Mouse (Mus musculus): ENCODE measurements at regions not wholly inside any gene's neighbourhood (a gene's known extent, or its start where the extent isn't known, plus 50 kb on each side); places are given as distances from the start of the nearest gene placed in this dataset.

- Histone ChIP-seq H3K27me3 (no peaks in the 10 kb centered on the region), H3K27ac (replicated peaks) (no peak overlapping the region), H3K9me3 (peaks cover 7% of the 10 kb centered on the region; the same call in 1 of the 2 replicates), H3K9ac (no peak overlapping the region), H3K36me3 (no peaks in the 10 kb centered on the region), H3K4me1 (replicated peaks) (no peaks in the 10 kb centered on the region), H3K4me3 (no peak overlapping the region), H3K4me2 (no peak overlapping the region)
- WGBS: 86% methylated on average over 3 of the region's 3 CpGs
- no peak for ATAC-seq (ENCODE audit: low read depth)
Measured at GRCm38 (mm10) chr2:171279319-171279718, 547.7 kb downstream of the Dok5 start.

DNA sequence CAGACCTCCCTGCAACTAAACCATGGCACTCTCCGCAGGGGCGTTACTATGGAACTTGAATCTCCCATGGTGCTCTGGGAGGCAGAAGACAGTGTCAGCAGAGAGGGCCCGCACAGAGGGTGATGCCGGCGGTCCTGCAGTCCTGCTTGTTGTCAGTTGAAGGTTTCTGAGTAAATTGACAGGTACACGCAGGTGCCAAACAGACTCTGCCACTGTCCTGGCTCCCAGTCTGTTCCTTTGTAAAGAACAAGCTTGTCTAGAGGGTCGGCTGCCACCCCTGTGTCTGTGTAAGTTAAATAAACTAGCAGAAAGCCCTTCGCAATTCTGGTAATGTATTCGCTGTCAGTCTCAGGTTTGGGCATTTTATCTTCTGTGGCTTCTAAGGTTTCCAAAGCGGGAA, 521.6 kb downstream of the Dok5 start:
- Histone ChIP-seq H3K27me3 (no peaks in the 10 kb centered on the region), H3K27ac (replicated peaks) (no peak overlapping the region), H3K9me3 (no peaks in the 10 kb centered on the region), H3K4me1 (replicated peaks) (no peaks in the 10 kb centered on the region), H3K4me2 (no peak overlapping the region), H3K36me3 (no peaks in the 10 kb centered on the region), H3K4me3 (no peak overlapping the region), H3K9ac (no peak overlapping the region)
- 71% methylated on average over 10 of the region's 10 CpGs for WGBS
- no peak for ATAC-seq (ENCODE audit: low read depth)

DNA sequence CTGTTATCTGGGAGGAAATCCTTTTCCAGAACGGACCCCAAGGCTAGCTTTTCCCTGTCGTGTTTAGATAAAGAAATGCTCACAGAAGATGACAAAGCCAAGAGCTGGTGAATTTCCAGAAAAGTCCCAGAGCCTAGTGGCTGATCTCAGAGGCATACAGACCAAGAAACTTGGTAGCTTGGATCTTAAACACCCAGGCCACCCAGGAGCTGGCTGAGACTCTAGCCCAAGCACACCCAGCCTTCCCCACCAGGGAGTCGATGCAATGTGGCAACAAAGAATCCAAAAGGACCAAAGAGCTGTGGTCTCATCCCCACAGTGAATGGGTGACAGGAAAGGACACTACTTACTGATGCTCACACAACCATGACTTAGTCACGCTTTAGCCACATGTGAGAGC, 513.8 kb downstream of the Dok5 start:
- WGBS: 78% methylated on average over 4 of the region's 4 CpGs

DNA sequence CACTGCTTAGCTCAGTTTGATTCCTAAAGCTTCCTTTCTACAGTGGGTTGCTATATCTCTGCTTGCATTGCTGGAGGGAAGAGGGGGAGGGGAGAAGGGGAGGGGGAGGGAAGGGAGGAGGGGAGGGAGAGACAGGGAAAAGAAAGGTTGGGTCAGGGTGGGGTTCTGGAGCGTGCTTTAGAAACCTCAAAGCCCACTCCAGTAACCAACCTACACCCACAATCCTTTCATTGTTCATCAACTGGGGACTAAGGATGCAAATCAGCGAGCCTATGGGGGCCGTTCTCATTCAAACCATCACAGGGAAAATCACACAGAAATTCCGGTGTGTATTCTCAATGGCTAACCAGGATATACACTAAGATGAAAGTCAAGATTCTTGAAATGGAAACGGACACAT, 510.7 kb downstream of the Dok5 start:
- H3K4me3 ChIP-seq: no peak overlapping the region
- H3K27me3 ChIP-seq: no peaks in the 10 kb centered on the region
- no peak overlapping the region for H3K9ac ChIP-seq
- H3K9me3 ChIP-seq: no peaks in the 10 kb centered on the region
- H3K36me3 ChIP-seq: no peaks in the 10 kb centered on the region
- ATAC-seq (ENCODE audit: low read depth): no peak
- 74% methylated on average over 5 of the region's 5 CpGs for WGBS
- H3K27ac ChIP-seq (replicated peaks): no peak overlapping the region
- H3K4me1 ChIP-seq (replicated peaks): no peaks in the 10 kb centered on the region; the same call in 1 of the 2 replicates
- no peak overlapping the region for H3K4me2 ChIP-seq

More for the DNA sequence above, 513.8 kb downstream of the Dok5 start:
- Histone ChIP-seq H3K27me3 (no peaks in the 10 kb centered on the region), H3K9ac (no peak overlapping the region), H3K4me1 (replicated peaks) (no peaks in the 10 kb centered on the region), H3K27ac (replicated peaks) (no peak overlapping the region), H3K36me3 (no peaks in the 10 kb centered on the region), H3K9me3 (no peaks in the 10 kb centered on the region), H3K4me2 (no peak overlapping the region), H3K4me3 (no peak overlapping the region)
- ATAC-seq (ENCODE audit: low read depth): no peak

GRCm38 (mm10) chr2:171237276-171237960, 505.8 kb downstream of the Dok5 start:
- H3K9ac ChIP-seq: no peak overlapping the region
- H3K27me3 ChIP-seq: no peaks in the 10 kb centered on the region
- no peak overlapping the region for H3K4me2 ChIP-seq
- no peaks in the 10 kb centered on the region for H3K36me3 ChIP-seq
- H3K4me1 ChIP-seq (replicated peaks): no peaks in the 10 kb centered on the region; the same call in 1 of the 2 replicates
- no peaks in the 10 kb centered on the region for H3K9me3 ChIP-seq
- no peak for ATAC-seq (ENCODE audit: low read depth)
- no peak overlapping the region for H3K4me3 ChIP-seq
- H3K27ac ChIP-seq (replicated peaks): no peak overlapping the region
- 52% methylated on average over 8 of the region's 8 CpGs for WGBS

DNA sequence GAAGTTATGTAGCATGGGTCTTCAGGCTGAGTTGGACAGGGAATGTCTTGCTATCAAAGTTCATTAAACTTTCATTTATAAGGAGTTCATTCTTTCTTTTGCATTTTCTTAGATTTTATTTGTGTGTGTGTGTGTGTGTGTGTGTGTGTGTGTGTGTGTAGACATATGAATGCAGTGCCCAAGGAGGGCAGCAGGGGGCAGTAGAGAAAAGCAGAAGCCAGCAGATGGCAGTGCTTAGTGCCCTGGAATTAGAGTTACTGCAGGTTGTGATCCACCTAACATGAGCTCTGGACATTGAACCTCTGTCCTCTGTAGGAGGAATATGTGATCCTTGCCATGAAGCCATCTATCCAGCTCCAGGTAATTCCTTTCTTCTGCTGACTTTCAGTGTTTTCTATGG, 501.2 kb downstream of the Dok5 start:
- Histone ChIP-seq H3K27me3 (no peaks in the 10 kb centered on the region), H3K4me1 (replicated peaks) (no peaks in the 10 kb centered on the region; the same call in 1 of the 2 replicates), H3K9me3 (no peaks in the 10 kb centered on the region), H3K9ac (no peak overlapping the region), H3K4me2 (no peak overlapping the region), H3K36me3 (no peaks in the 10 kb centered on the region), H3K4me3 (no peak overlapping the region), H3K27ac (replicated peaks) (no peak overlapping the region)
- no peak for ATAC-seq (ENCODE audit: low read depth)

GRCm38 (mm10) chr2:171231288-171232050, 499.9 kb downstream of the Dok5 start:
- 88% methylated on average over 7 of the region's 7 CpGs for WGBS
- no peaks in the 10 kb centered on the region for H3K4me1 ChIP-seq (replicated peaks)
- no peak overlapping the region for H3K4me3 ChIP-seq
- no peaks in the 10 kb centered on the region for H3K9me3 ChIP-seq
- no peak overlapping the region for H3K9ac ChIP-seq
- no peak overlapping the region for H3K27ac ChIP-seq (replicated peaks)
- no peak for ATAC-seq (ENCODE audit: low read depth)
- no peaks in the 10 kb centered on the region for H3K27me3 ChIP-seq
- no peaks in the 10 kb centered on the region for H3K36me3 ChIP-seq
- no peak overlapping the region for H3K4me2 ChIP-seq

DNA sequence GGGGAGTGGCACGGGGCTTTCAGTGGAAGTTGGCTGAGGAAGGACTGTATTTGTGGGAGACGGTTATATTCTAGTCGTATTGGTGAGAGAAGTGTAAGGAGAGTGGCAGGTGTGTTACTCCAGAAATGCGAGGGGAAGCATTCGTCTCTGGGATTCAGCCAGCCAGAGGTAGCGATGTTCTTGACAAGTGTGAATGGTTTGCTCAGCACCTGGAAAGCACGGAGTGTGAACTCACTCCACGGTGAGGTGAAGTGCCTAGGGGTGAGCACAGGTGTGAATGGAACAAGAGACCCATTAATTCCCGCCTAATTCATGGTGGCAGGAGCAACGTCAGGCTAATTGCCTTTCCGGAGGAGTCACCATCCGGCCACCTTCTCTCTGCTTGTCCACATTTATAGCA, 498.9 kb downstream of the Dok5 start:
- H3K27ac ChIP-seq (replicated peaks): no peak overlapping the region
- no peak for ATAC-seq (ENCODE audit: low read depth)
- no peaks in the 10 kb centered on the region for H3K27me3 ChIP-seq
- H3K9ac ChIP-seq: no peak overlapping the region
- no peaks in the 10 kb centered on the region for H3K4me1 ChIP-seq (replicated peaks)
- no peak overlapping the region for H3K4me3 ChIP-seq
- no peaks in the 10 kb centered on the region for H3K9me3 ChIP-seq
- H3K36me3 ChIP-seq: no peaks in the 10 kb centered on the region
- 78% methylated on average over 12 of the region's 12 CpGs for WGBS
- H3K4me2 ChIP-seq: no peak overlapping the region

- Histone ChIP-seq H3K36me3 (no peaks in the 10 kb centered on the region), H3K4me1 (replicated peaks) (no peaks in the 10 kb centered on the region), H3K27me3 (no peaks in the 10 kb centered on the region), H3K4me2 (no peak overlapping the region), H3K9ac (no peak overlapping the region), H3K27ac (replicated peaks) (no peak overlapping the region), H3K4me3 (no peak overlapping the region), H3K9me3 (no peaks in the 10 kb centered on the region)
- ATAC-seq (ENCODE audit: low read depth): no peak
- 54% methylated on average over 3 of the region's 3 CpGs for WGBS
Measured at GRCm38 (mm10) chr2:171228229-171228628, 496.6 kb downstream of the Dok5 start.

DNA sequence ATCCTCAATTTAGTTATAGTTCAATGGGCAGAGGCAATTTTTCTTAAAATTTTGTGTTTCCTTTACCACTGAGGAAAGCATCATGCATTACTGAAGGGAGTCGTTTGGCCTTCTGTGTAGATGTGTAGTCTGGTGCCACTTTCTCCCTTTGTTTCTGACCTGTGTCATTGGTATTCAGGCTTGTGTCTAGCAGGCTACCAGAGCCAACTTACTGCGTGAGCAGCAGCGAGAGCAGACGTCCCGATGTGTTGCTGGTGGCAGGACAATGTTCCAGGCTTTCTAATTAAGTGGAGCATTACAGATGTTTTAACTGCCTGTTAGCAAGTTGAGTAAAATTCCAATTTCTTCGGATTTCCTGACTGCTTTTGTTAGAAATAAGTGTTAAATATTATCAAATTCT, 482.2 kb downstream of the Dok5 start:
- Histone ChIP-seq H3K27ac (replicated peaks) (no peak overlapping the region), H3K9me3 (no peaks in the 10 kb centered on the region), H3K9ac (no peak overlapping the region), H3K4me3 (no peak overlapping the region), H3K4me1 (replicated peaks) (no peaks in the 10 kb centered on the region), H3K36me3 (no peaks in the 10 kb centered on the region), H3K4me2 (no peak overlapping the region), H3K27me3 (no peaks in the 10 kb centered on the region)
- WGBS: 59% methylated on average over 6 of the region's 6 CpGs
- no peak for ATAC-seq (ENCODE audit: low read depth)

GRCm38 (mm10) chr2:171196472-171196871, 464.9 kb downstream of the Dok5 start:
- H3K36me3 ChIP-seq: no peaks in the 10 kb centered on the region
- H3K4me3 ChIP-seq: no peak overlapping the region
- ATAC-seq (ENCODE audit: low read depth): no peak
- H3K4me1 ChIP-seq (replicated peaks): no peaks in the 10 kb centered on the region
- no peak overlapping the region for H3K9ac ChIP-seq
- 83% methylated on average over 7 of the region's 7 CpGs for WGBS
- H3K4me2 ChIP-seq: no peak overlapping the region
- H3K27me3 ChIP-seq: no peaks in the 10 kb centered on the region
- H3K27ac ChIP-seq (replicated peaks): no peak overlapping the region
- H3K9me3 ChIP-seq: no peaks in the 10 kb centered on the region

GRCm38 (mm10) chr2:171192181-171192580, 460.6 kb downstream of the Dok5 start:
- H3K9me3 ChIP-seq: no peaks in the 10 kb centered on the region
- no peak overlapping the region for H3K4me3 ChIP-seq
- H3K27me3 ChIP-seq: no peaks in the 10 kb centered on the region
- no peak overlapping the region for H3K9ac ChIP-seq
- 80% methylated on average over 5 of the region's 5 CpGs for WGBS
- no peaks in the 10 kb centered on the region for H3K4me1 ChIP-seq (replicated peaks)
- no peak overlapping the region for H3K27ac ChIP-seq (replicated peaks)
- no peak for ATAC-seq (ENCODE audit: low read depth)
- no peaks in the 10 kb centered on the region for H3K36me3 ChIP-seq
- H3K4me2 ChIP-seq: no peak overlapping the region
